Mouse (Mus musculus): ENCODE results near the gene Elf2. TPM values are rescaled to one million over a fixed set of nuclear protein-coding genes. Genes with fewer than 3 reads are reported as not detected.

Elf2 gene
- total and polyA plus RNA-seq, 3 experiments, result 38.0 to 53.3 (median 46.5) TPM

DNA sequence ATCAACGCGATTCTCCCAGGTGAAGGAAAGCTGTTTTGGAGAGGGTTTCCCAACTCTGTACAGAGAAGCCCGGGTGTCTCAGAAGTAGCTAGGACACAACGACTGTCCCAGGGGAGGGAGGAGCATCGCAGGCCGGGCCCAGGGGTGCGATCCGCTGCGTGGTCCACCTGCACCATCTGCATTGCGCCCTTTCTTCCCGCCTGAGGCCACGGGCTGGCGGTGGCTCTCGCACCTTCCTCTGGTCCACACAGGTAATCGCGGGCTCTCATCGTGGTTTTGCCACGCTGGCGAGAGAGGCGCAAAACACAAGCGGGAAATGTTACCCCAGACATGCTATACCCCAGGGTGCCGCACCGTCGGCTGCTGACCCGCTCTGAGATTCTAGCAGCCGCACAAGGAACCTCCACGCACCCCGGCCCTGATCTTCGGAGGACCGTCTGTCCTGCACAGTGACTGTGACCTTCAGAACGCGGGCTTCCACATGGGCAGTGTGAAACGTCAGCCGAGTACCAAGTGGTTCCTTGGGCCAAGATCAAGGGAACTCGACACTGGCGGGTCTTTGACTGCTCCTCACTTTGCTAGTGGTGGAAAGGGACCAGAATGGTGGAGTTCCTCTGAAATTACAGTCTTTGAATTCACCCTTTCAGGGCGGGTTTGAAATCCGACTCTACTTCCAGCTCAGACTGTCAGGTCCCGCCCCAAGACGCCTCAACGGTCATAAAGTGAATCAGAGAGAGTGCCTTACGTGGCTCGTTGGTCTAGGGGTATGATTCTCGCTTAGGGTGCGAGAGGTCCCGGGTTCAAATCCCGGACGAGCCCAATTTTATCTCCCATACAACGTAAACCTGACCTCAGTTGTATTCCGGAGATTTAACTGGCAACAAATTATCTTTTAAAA lies 18.4 kb upstream of the Elf2 start (continued):
- TF ChIP-seq RCOR1 (IDR thresholded peaks at IDR 0.05; ENCODE audit: low read depth, low read length) (no peak), USF2 (IDR thresholded peaks at IDR 0.05; ENCODE audit: borderline replicate concordance in 1 of 2, insufficient read depth in 1 of 2, low read depth in 1 of 2, low read length in 2 of 2) (no peak), MYC (IDR thresholded peaks at IDR 0.05; ENCODE audit: low read depth, low read length) (peak; percentile 53; the same call in 1 of the 2 replicates), UBTF (IDR thresholded peaks at IDR 0.05; ENCODE audit: borderline replicate concordance, insufficient read depth, low read depth, low read length) (no peak)

DNA sequence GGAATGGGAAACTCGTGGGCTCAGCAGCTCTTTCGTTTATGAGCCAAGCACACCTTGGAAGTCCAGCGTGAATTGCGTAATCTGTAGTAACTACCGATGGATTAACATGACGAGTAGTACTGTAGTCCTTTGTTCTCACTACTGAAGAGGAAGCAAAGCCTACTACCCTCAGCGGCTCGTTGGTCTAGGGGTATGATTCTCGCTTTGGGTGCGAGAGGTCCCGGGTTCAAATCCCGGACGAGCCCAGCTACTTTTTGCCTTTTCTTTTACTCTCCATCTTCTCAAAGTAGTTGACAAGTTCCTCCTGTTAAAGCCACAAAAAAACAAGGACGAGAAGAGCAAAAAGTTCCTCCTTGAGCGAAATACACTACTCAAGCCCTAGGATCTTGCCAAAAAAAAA lies 17.7 kb upstream of the Elf2 start:
- no peaks in the 10 kb centered on the region for H3K27me3 ChIP-seq (ENCODE audit: control insufficient read depth in 1 of 2, insufficient read depth in 2 of 2, low read length in 2 of 2)
- peak overlapping the region; percentile 83 for H3K9ac ChIP-seq (ENCODE audit: control insufficient read depth, low read depth, low read length, poor library complexity, severe bottlenecking)
- peak overlapping the region; percentile 60 to 97 for H3K4me3 ChIP-seq (ENCODE audit: control insufficient read depth in 1 of 2, insufficient read depth in 1 of 2, low read depth in 2 of 2, low read length in 2 of 2)
- H3K79me2 ChIP-seq (ENCODE audit: control insufficient read depth, insufficient read depth, low read length, poor library complexity), result no peaks in the 10 kb centered on the region; the same call in 1 of the 2 replicates
- H3K4me1 ChIP-seq (ENCODE audit: control insufficient read depth in 1 of 2, insufficient read depth in 2 of 2, low read length in 2 of 2), result peaks cover 0 to 3% of the 10 kb centered on the region in 2 experiments; a peak in 1 of 4 replicates
- H3K36me3 ChIP-seq (ENCODE audit: control insufficient read depth in 1 of 2, insufficient read depth in 2 of 2, low read length in 2 of 2), result peaks cover 0 to 3% of the 10 kb centered on the region in 2 experiments; a peak in 1 of 4 replicates
- H3K27ac ChIP-seq (ENCODE audit: control insufficient read depth, low read depth, low read length), result peak overlapping the region; percentile 72
- no peaks in the 10 kb centered on the region for H3K9me3 ChIP-seq (replicated peaks; ENCODE audit: insufficient read depth, low read length)
- DNase-seq (ENCODE audit: low read depth, low spot score), result peak; percentile 92
- TF ChIP-seq CHD1 (IDR thresholded peaks at IDR 0.05; ENCODE audit: low read depth, low read length) (no peak), USF1 (IDR thresholded peaks at IDR 0.05; ENCODE audit: low read depth, low read length) (no peak), ETS1 (IDR thresholded peaks at IDR 0.05; ENCODE audit: low read depth, low read length) (no peak), ZC3H11A (IDR thresholded peaks at IDR 0.05; ENCODE audit: low read depth, low read length) (no peak), POLR2AphosphoS5 (IDR thresholded peaks at IDR 0.05; ENCODE audit: borderline replicate concordance, low read depth, low read length) (no peak), MYB (IDR thresholded peaks at IDR 0.05; ENCODE audit: low read depth, low read length) (no peak), JUND (IDR thresholded peaks at IDR 0.05; ENCODE audit: low read depth, low read length) (no peak), USF2 (IDR thresholded peaks at IDR 0.05; ENCODE audit: borderline replicate concordance in 1 of 2, insufficient read depth in 1 of 2, low read depth in 1 of 2, low read length in 2 of 2) (no peak), E2F4 (IDR thresholded peaks at IDR 0.05; ENCODE audit: borderline replicate concordance, low read depth, low read length) (no peak), MXI1 (IDR thresholded peaks at IDR 0.05; ENCODE audit: low read depth, low read length) (peak; percentile 45; the same call in 1 of the 2 replicates), TCF12 (IDR thresholded peaks at IDR 0.05; ENCODE audit: low read depth, low read length) (no peak), ZKSCAN1 (IDR thresholded peaks at IDR 0.05; ENCODE audit: low read depth, low read length) (no peak), NELFE (IDR thresholded peaks at IDR 0.05; ENCODE audit: low read depth, low read length) (no peak), HCFC1 (IDR thresholded peaks at IDR 0.05; ENCODE audit: low read depth, low read length) (no peak), KAT2A (conservative IDR thresholded peaks at IDR 0.05; ENCODE audit: low read depth, low read length) (0 out of 2 replicates have a peak, but pooled peaks have one; percentile 6), POLR2A (IDR thresholded peaks at IDR 0.05; ENCODE audit: control insufficient read depth in 1 of 2, insufficient read depth in 1 of 2, low read depth in 1 of 2, low read length in 2 of 2, poor library complexity in 1 of 2) (no peak), NRF1 (IDR thresholded peaks at IDR 0.05; ENCODE audit: insufficient read depth, low read depth, low read length, poor library complexity, severe bottlenecking) (no peak), CTCF (IDR thresholded peaks at IDR 0.05 in 2 of 3, conservative IDR thresholded peaks at IDR 0.05 in 1 of 3; ENCODE audit: control insufficient read depth in 1 of 3, insufficient read depth in 1 of 3, low read depth in 2 of 3, low read length in 3 of 3, poor library complexity in 1 of 3, severe bottlenecking in 1 of 3) (no peak), POLR2AphosphoS2 (IDR thresholded peaks at IDR 0.05; ENCODE audit: low read length) (no peak), MAX (IDR thresholded peaks at IDR 0.05; ENCODE audit: low read length) (no peak), MAZ (IDR thresholded peaks at IDR 0.05; ENCODE audit: low read depth, low read length) (no peak), TBP (IDR thresholded peaks at IDR 0.05; ENCODE audit: low read depth, low read length) (peak; percentile 100), MEF2A (IDR thresholded peaks at IDR 0.05; ENCODE audit: extremely low read depth, insufficient replicate concordance, low read depth, low read length, poor library complexity, severe bottlenecking) (no peak), GATA1 (IDR thresholded peaks at IDR 0.05; ENCODE audit: low read depth, low read length) (no peak), BHLHE40 (IDR thresholded peaks at IDR 0.05; ENCODE audit: borderline replicate concordance, low read depth, low read length) (no peak), TAL1 (IDR thresholded peaks at IDR 0.05; ENCODE audit: low read length) (0 out of 2 replicates have a peak, but pooled peaks have one; percentile 4), EP300 (IDR thresholded peaks at IDR 0.05; ENCODE audit: low read depth in 1 of 2, low read length in 2 of 2) (no peak), SMC3 (IDR thresholded peaks at IDR 0.05; ENCODE audit: low read depth, low read length) (no peak), UBTF (IDR thresholded peaks at IDR 0.05; ENCODE audit: borderline replicate concordance, insufficient read depth, low read depth, low read length) (no peak), RCOR1 (IDR thresholded peaks at IDR 0.05; ENCODE audit: low read depth, low read length) (no peak), MYC (IDR thresholded peaks at IDR 0.05; ENCODE audit: low read depth, low read length) (no peak), CHD2 (IDR thresholded peaks at IDR 0.05; ENCODE audit: low read length) (no peak)
